Mouse (Mus musculus) MEL (cell line): Measurements from ENCODE around the gene Spem1. TPM values are rescaled to one million over a fixed set of nuclear protein-coding genes. Genes with fewer than 3 reads are reported as not detected.

ENCODE experiments used
- DNase-seq: peaks from one replicate; pipeline ENCODE4 v3.0.0; 2011; ENCODE audit warnings: low read depth, low spot score
- H3K27ac ChIP-seq: 2 replicates; pipeline ENCODE4 v1.5.1; 2012; ENCODE audit warnings: low read depth, mild to moderate bottlenecking, control low read depth, low read length, moderate library complexity; ENCODE audit not compliant: control insufficient read depth
- H3K27me3 ChIP-seq, 2 experiments: fragments of 150-350 bp in 1 of 2; sonication (generic) in 1 of 2; 2 replicates each; pipeline ENCODE4 v1.6.1; 2012; ENCODE audit warnings: low read length in 2 of 2, mild to moderate bottlenecking in 2 of 2, improper control_type of control experiment in 1 of 2, moderate library complexity in 1 of 2; ENCODE audit not compliant: insufficient read depth in 2 of 2, control insufficient read depth in 1 of 2
- H3K36me3 ChIP-seq, 2 experiments: 2 replicates each; pipeline ENCODE4 v1.6.1; 2012 to 2014; ENCODE audit warnings: low read length in 2 of 2, improper control_type of control experiment in 1 of 2, inconsistent platforms in 1 of 2, mild to moderate bottlenecking in 1 of 2; ENCODE audit not compliant: insufficient read depth in 2 of 2, control insufficient read depth in 1 of 2
- H3K4me1 ChIP-seq, 2 experiments: fragments of 150-350 bp in 1 of 2; sonication (generic) in 1 of 2; 2 replicates each; pipeline ENCODE4 v1.6.1; 2012; ENCODE audit warnings: low read length in 2 of 2, improper control_type of control experiment in 1 of 2, mild to moderate bottlenecking in 1 of 2; ENCODE audit not compliant: insufficient read depth in 2 of 2, control insufficient read depth in 1 of 2
- H3K4me3 ChIP-seq, 2 experiments: fragments of 150-350 bp in 1 of 2; sonication (generic) in 1 of 2; 2 replicates each; pipeline ENCODE4 v1.5.1; 2012; ENCODE audit warnings: low read depth in 2 of 2, low read length in 2 of 2, mild to moderate bottlenecking in 2 of 2, moderate library complexity in 2 of 2, control low read depth in 1 of 2, improper control_type of control experiment in 1 of 2; ENCODE audit not compliant: control insufficient read depth in 1 of 2, insufficient read depth in 1 of 2
- H3K79me2 ChIP-seq: 2 replicates; pipeline ENCODE4 v1.6.1; 2012; ENCODE audit warnings: mild to moderate bottlenecking, low read length, moderate library complexity; ENCODE audit not compliant: control insufficient read depth, poor library complexity, insufficient read depth
- H3K9ac ChIP-seq: 2 replicates; pipeline ENCODE4 v1.6.1; 2012; ENCODE audit warnings: low read depth, mild to moderate bottlenecking, control low read depth, low read length, moderate library complexity; ENCODE audit not compliant: control insufficient read depth, poor library complexity, severe bottlenecking
- H3K9me3 ChIP-seq: fragments of 150-350 bp; sonication (generic); replicated peaks from 2 replicates; pipeline ENCODE4 v1.6.1; 2012; ENCODE audit warnings: mild to moderate bottlenecking, low read length, improper control_type of control experiment, moderate library complexity; ENCODE audit not compliant: insufficient read depth
- BHLHE40 ChIP-seq: IDR thresholded peaks from 2 replicates; pipeline ENCODE4 v1.6.1; 2012; ENCODE audit warnings: low read depth, mild to moderate bottlenecking, inconsistent platforms, low read length, improper control_type of control experiment, borderline replicate concordance
- CHD1 ChIP-seq: IDR thresholded peaks from 2 replicates; pipeline ENCODE4 v1.6.1; 2012; ENCODE audit warnings: low read depth, mild to moderate bottlenecking, inconsistent platforms, low read length, improper control_type of control experiment
- CTCF ChIP-seq, 3 experiments: IDR thresholded peaks in 2 of 3; conservative IDR thresholded peaks in 1 of 3; 2 replicates each; pipeline ENCODE4 v1.5.1; 2011 to 2012; ENCODE audit warnings: low read length in 3 of 3, low read depth in 2 of 3, mild to moderate bottlenecking in 2 of 3, improper control_type of control experiment in 1 of 3, inconsistent platforms in 1 of 3, mixed read lengths in 1 of 3, moderate library complexity in 1 of 3; ENCODE audit not compliant: control insufficient read depth in 1 of 3, insufficient read depth in 1 of 3, poor library complexity in 1 of 3, severe bottlenecking in 1 of 3
- ELF1 ChIP-seq: IDR thresholded peaks from 2 replicates; pipeline ENCODE4 v1.6.1; 2014; ENCODE audit warnings: low read depth, mild to moderate bottlenecking, inconsistent platforms, low read length, improper control_type of control experiment, moderate library complexity
- HCFC1 ChIP-seq: IDR thresholded peaks from 2 replicates; pipeline ENCODE4 v1.6.1; 2012; ENCODE audit warnings: low read depth, mild to moderate bottlenecking, inconsistent platforms, low read length, improper control_type of control experiment, moderate library complexity
- KAT2A ChIP-seq: conservative IDR thresholded peaks from 2 replicates; pipeline ENCODE4 v1.6.1; 2012; ENCODE audit warnings: low read depth, low read length, improper control_type of control experiment, inconsistent platforms
- MAX ChIP-seq: IDR thresholded peaks from 2 replicates; pipeline ENCODE4 v1.6.1; 2011; ENCODE audit warnings: low read length, improper control_type of control experiment
- MAZ ChIP-seq: IDR thresholded peaks from 2 replicates; pipeline ENCODE4 v1.6.1; 2012; ENCODE audit warnings: low read depth, mild to moderate bottlenecking, inconsistent platforms, low read length, improper control_type of control experiment
- MXI1 ChIP-seq: IDR thresholded peaks from 2 replicates; pipeline ENCODE4 v1.6.1; 2011; ENCODE audit warnings: mild to moderate bottlenecking, low read depth, low read length, improper control_type of control experiment
- MYC ChIP-seq: IDR thresholded peaks from 2 replicates; pipeline ENCODE4 v1.6.1; 2011; ENCODE audit warnings: low read depth, mild to moderate bottlenecking, low read length, improper control_type of control experiment, moderate library complexity
- NELFE ChIP-seq: IDR thresholded peaks from 2 replicates; pipeline ENCODE4 v1.6.1; 2011; ENCODE audit warnings: low read depth, low read length, improper control_type of control experiment
- NRF1 ChIP-seq: IDR thresholded peaks from 2 replicates; pipeline ENCODE4 v1.6.1; 2014; ENCODE audit warnings: low read depth, mild to moderate bottlenecking, inconsistent platforms, low read length, improper control_type of control experiment, moderate library complexity; ENCODE audit not compliant: poor library complexity, insufficient read depth, severe bottlenecking
- POLR2A ChIP-seq, 2 experiments: IDR thresholded peaks; 2 replicates each; pipeline ENCODE4 v1.6.1; 2011 to 2012; ENCODE audit warnings: low read length in 2 of 2, mild to moderate bottlenecking in 2 of 2, control low read depth in 1 of 2, improper control_type of control experiment in 1 of 2, low read depth in 1 of 2, moderate library complexity in 1 of 2; ENCODE audit not compliant: control insufficient read depth in 1 of 2, insufficient read depth in 1 of 2, poor library complexity in 1 of 2
- POLR2AphosphoS2 ChIP-seq: IDR thresholded peaks from 2 replicates; pipeline ENCODE4 v1.6.1; 2011; ENCODE audit warnings: low read length, improper control_type of control experiment
- POLR2AphosphoS5 ChIP-seq: IDR thresholded peaks from 2 replicates; pipeline ENCODE4 v1.6.1; 2012; ENCODE audit warnings: low read depth, borderline replicate concordance, mild to moderate bottlenecking, inconsistent platforms, low read length, moderate library complexity, mixed read lengths
- RCOR1 ChIP-seq: IDR thresholded peaks from 2 replicates; pipeline ENCODE4 v1.6.1; 2012; ENCODE audit warnings: low read depth, mild to moderate bottlenecking, inconsistent platforms, low read length, improper control_type of control experiment
- SIN3A ChIP-seq: IDR thresholded peaks from 2 replicates; pipeline ENCODE4 v1.6.1; 2012; ENCODE audit warnings: low read length, improper control_type of control experiment, inconsistent platforms
- SMC3 ChIP-seq: IDR thresholded peaks from 2 replicates; pipeline ENCODE4 v1.6.1; 2011; ENCODE audit warnings: low read depth, low read length, improper control_type of control experiment
- TAL1 ChIP-seq: IDR thresholded peaks from 2 replicates; pipeline ENCODE4 v1.6.1; 2012; ENCODE audit warnings: mild to moderate bottlenecking, inconsistent platforms, low read length, moderate library complexity, mixed read lengths
- TBP ChIP-seq: IDR thresholded peaks from 2 replicates; pipeline ENCODE4 v1.8.0; 2011; ENCODE audit warnings: low read depth, low read length, improper control_type of control experiment
- TCF12 ChIP-seq: IDR thresholded peaks from 2 replicates; pipeline ENCODE4 v1.6.1; 2014; ENCODE audit warnings: low read depth, mild to moderate bottlenecking, inconsistent platforms, low read length, improper control_type of control experiment, moderate library complexity
- ZMIZ1 ChIP-seq: IDR thresholded peaks from 2 replicates; pipeline ENCODE4 v1.6.1; 2012; ENCODE audit warnings: low read depth, mild to moderate bottlenecking, inconsistent platforms, low read length, improper control_type of control experiment, moderate library complexity
- polyA plus RNA-seq, 2 experiments: library from polyadenylated mRNA; stranded (reverse) in 1 of 2; unstranded in 1 of 2; fragments of >175 nt in 1 of 2; fragments of >200 nt in 1 of 2; gene quantifications; 2 replicates each; pipeline versions ENCODE4 v1.2.1 to v1.2.4; 2012; ENCODE audit warnings: low replicate concordance in 2 of 2, low read depth in 1 of 2; ENCODE audit not compliant: insufficient read length in 2 of 2, insufficient read depth in 1 of 2, missing spikeins in 1 of 2
- total RNA-seq: library from RNA; depleted of rRNA; stranded (reverse); fragments of 300-350 nt; gene quantifications from 2 replicates; pipeline ENCODE4 v1.2.3, GENCODE M21; 2012

Spem1 gene
- total and polyA plus RNA-seq, 3 experiments, result 0.15 to 0.19 TPM; not detected in 1

DNA sequence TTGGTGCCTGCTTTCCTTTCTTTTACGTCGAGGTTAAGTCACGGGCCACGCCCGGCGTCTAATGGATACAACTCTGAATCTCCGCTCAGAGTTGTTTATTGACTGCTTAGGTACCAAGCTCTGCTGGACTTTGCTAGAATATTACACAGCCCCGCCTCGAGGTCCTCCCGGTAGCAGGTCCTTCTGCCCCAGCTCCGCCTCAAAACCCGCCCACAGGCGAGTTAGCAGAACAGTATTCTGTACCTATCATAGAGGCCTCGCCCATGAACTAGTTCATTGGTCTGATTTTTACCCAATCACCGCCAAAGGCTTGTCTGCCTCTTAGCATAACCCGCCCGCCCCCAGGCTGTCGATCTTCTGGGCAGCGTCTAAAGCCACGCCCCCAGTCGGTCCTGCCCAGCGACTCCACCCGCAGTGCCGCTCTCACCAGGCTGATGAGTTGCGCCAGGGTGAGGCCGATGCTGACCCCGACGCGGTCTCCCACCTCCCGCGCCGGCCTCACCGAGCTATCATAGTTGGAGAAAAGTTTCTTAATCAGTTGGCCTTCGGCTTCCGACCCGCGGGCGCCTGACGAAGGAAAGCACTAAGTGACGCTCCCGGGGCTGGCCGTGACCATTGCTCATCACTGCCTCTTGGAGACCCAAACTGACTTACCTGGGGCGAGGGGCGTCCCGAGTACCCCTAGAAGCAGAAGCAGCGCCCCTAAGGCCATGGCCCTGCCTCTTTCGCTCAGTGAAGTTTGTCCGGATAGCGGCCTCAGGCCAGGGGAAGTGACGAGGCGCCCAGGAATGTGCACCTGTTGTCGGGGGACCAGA, 26.6 kb downstream of the Spem1 start, which contains the start of gene Chrnb1:
TSS of gene Chrnb1 (minus strand) at position 776 of the 815 bp plus-strand sequence.
- TF ChIP-seq MYC (0 out of 2 replicates have a peak, but pooled peaks have one; percentile 10), HCFC1 (peak; percentile 32; the same call in 1 of the 2 replicates), SMC3 (0 out of 2 replicates have a peak, but pooled peaks have one; percentile 3), POLR2AphosphoS5 (no peak), SIN3A (no peak; the same call in none of the 2 replicates), MAX (0 out of 2 replicates have a peak, but pooled peaks have one; percentile 44), MXI1 (peak; percentile 52), POLR2AphosphoS2 (peak; percentile 88), NELFE (peak; percentile 62; the same call in 1 of the 2 replicates), ELF1 (0 out of 2 replicates have a peak, but pooled peaks have one; percentile 20), KAT2A (no peak), TAL1 (no peak), RCOR1 (0 out of 2 replicates have a peak, but pooled peaks have one; percentile 6), CTCF (IDR thresholded peaks at IDR 0.05 in 2 of 3, conservative IDR thresholded peaks at IDR 0.05 in 1 of 3; ENCODE audit: control insufficient read depth in 1 of 3, insufficient read depth in 1 of 3, low read depth in 2 of 3, low read length in 3 of 3, poor library complexity in 1 of 3, severe bottlenecking in 1 of 3) (0 out of 6 replicates have a peak, but pooled peaks of 1 of the 3 experiments have one; percentile 10), ZMIZ1 (peak; percentile 52; the same call in 1 of the 2 replicates), POLR2A (IDR thresholded peaks at IDR 0.05; ENCODE audit: control insufficient read depth in 1 of 2, insufficient read depth in 1 of 2, low read depth in 1 of 2, low read length in 2 of 2, poor library complexity in 1 of 2) (peak; percentile 17 to 73; a peak in 3 of 4 replicates), CHD1 (no peak), TCF12 (peak; percentile 33), MAZ (peak; percentile 35; the same call in 1 of the 2 replicates), NRF1 (peak; percentile 42; the same call in 1 of the 2 replicates), BHLHE40 (0 out of 2 replicates have a peak, but pooled peaks have one; percentile 23), TBP (peak; percentile 78)
- Histone ChIP-seq H3K79me2 (no peaks in the 10 kb centered on the region; the same call in 1 of the 2 replicates), H3K4me3 (peak within 1 kb of the TSS; percentile 69 to 88), H3K27ac (no peak within 1 kb of the TSS; the same call in 1 of the 2 replicates), H3K36me3 (peaks cover 0 to 11% of the 10 kb centered on the region in 2 experiments; a peak in 2 of 4 replicates), H3K4me1 (peaks cover 5 to 10% of the 10 kb centered on the region in 2 experiments), H3K9ac (peak within 1 kb of the TSS; percentile 66), H3K27me3 (no peaks in the 10 kb centered on the region), H3K9me3 (no peaks in the 10 kb centered on the region)
- peak; percentile 100 for DNase-seq
